Mouse (Mus musculus) cerebellum, postnatal 14 days (tissue): ENCODE measurements around the gene Rpl29.

Experiments used
- DNase-seq, 2 experiments: peaks; one replicate each; pipeline ENCODE4 v3.0.0; 2021; ENCODE audit warnings: mixed read lengths in 2 of 2

Rpl29 gene

GRCm38 (mm10) chr9:106454888-106455681, 25.8 kb downstream of the Rpl29 start:
- peak; percentile 38 to 50 for DNase-seq

- DNase-seq = peak; percentile 61 to 81
These were observed 27.3 kb downstream of the Rpl29 start for GRCm38 (mm10) chr9:106456325-106457162.

GRCm38 (mm10) chr9:106457163-106457559, 27.9 kb downstream of the Rpl29 start:
- DNase-seq = peak; percentile 45 to 60

GRCm38 (mm10) chr9:106457920-106458319, 28.7 kb downstream of the Rpl29 start:
- peak; percentile 49 to 58 for DNase-seq

GRCm38 (mm10) chr9:106459946-106460345, 30.7 kb downstream of the Rpl29 start:
- peak; percentile 42 to 50 for DNase-seq

GRCm38 (mm10) chr9:106460401-106461025, 31.3 kb downstream of the Rpl29 start:
- DNase-seq = peak; percentile 63 to 73

- no peak for DNase-seq
These were observed 31.8 kb downstream of the Rpl29 start for GRCm38 (mm10) chr9:106461026-106461415.

- peak; percentile 37 to 49 for DNase-seq
These were observed 32.6 kb downstream of the Rpl29 start for GRCm38 (mm10) chr9:106461641-106462429.

- DNase-seq = peak; percentile 45 to 48
These were observed 33.2 kb downstream of the Rpl29 start for GRCm38 (mm10) chr9:106462430-106462800.

GRCm38 (mm10) chr9:106463122-106464063, 34.1 kb downstream of the Rpl29 start:
- DNase-seq = peak; percentile 85 to 93

GRCm38 (mm10) chr9:106464751-106465541, 35.7 kb downstream of the Rpl29 start:
- DNase-seq = peak; percentile 92 to 93

GRCm38 (mm10) chr9:106465571-106466200, 36.4 kb downstream of the Rpl29 start, which contains the start of gene Gpr62:
TSS of gene Gpr62 (minus strand) at chr9:106465938.
- DNase-seq = peak; percentile 90 to 93

- peak in 1 of 2 experiments; percentile 18 for DNase-seq
These were observed 37.5 kb downstream of the Rpl29 start for GRCm38 (mm10) chr9:106466721-106467120.

- no peak for DNase-seq
These were observed 38.5 kb downstream of the Rpl29 start for GRCm38 (mm10) chr9:106467746-106468145.

GRCm38 (mm10) chr9:106469317-106469716, 40.1 kb downstream of the Rpl29 start:
- DNase-seq = peak in 1 of 2 experiments; percentile 27

- peak in 1 of 2 experiments; percentile 19 for DNase-seq
These were observed 40.5 kb downstream of the Rpl29 start for GRCm38 (mm10) chr9:106469776-106470175.

GRCm38 (mm10) chr9:106470991-106471750, 41.9 kb downstream of the Rpl29 start:
- peak in 1 of 2 experiments; percentile 6 for DNase-seq

GRCm38 (mm10) chr9:106471892-106472291, 42.6 kb downstream of the Rpl29 start:
- peak; percentile 42 to 60 for DNase-seq

- no peak for DNase-seq
These were observed 43.1 kb downstream of the Rpl29 start for GRCm38 (mm10) chr9:106472321-106472720.
